Mouse (Mus musculus) erythroblast, embryonic 14.5 days (primary cell): ENCODE results near the gene Znrd1as.

ENCODE experiments used
- GATA1 ChIP-seq: IDR thresholded peaks from 2 replicates; pipeline ENCODE4 v1.6.1; 2012; ENCODE audit warnings: low read length, inconsistent platforms, mixed read lengths
- TAL1 ChIP-seq: IDR thresholded peaks from 3 replicates; pipeline ENCODE4 v1.6.1; 2012; ENCODE audit warnings: low read length, inconsistent platforms, mixed read lengths

DNA sequence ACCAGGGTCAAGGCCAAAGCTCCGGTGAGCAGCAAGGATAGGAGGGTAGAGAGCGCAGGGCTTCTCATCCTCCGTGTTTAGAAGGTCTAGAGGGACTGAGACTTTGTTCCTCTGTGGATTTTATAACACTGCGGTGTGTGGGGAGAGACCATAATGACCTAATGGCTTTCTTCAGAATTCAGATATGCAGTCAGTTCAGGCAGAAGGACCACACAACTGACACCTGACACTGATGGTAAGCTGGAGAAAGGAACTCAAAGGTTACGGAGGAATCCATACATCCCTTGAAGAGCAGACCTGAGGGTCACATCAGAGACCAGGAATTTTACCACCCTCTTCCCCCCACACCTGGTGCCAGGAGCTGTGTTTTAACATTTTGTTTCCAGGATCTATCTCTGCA, 31.0 kb downstream of the Znrd1as start, which contains the start of gene H2-M5:
- TF ChIP-seq GATA1: no peak
- no peak for TF ChIP-seq TAL1
